Mouse (Mus musculus) megakaryocyte, embryonic 14.5 days (primary cell): Measurements from ENCODE around the gene Tgfbr2.

ENCODE experiments used
- FLI1 ChIP-seq: IDR thresholded peaks from 2 replicates; pipeline ENCODE4 v1.6.1; 2012; ENCODE audit warnings: low read length, inconsistent platforms, mixed read lengths
- GATA1 ChIP-seq: IDR thresholded peaks from 3 replicates; pipeline ENCODE4 v1.6.1; 2012; ENCODE audit warnings: mixed read lengths, low read length, inconsistent platforms, borderline replicate concordance

DNA sequence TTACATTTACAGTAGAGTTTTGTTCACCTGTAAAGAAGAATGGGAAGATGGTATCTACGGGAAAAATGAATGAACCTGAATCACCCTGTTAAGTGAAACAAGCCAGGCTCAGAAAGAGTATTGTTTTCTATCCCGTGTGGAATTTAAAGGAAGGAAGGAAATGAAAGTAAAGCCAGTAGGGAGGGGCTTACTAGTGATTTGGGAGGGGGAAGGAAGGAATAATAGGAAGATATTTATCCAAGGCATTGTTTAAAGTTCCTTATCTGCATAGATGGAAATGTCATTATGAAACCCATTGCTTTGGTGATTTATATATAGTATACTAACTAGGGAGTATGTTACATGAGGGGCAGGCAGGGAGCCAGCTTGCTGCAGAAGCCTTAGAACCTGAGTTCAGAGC is 66.4 kb downstream of the Tgfbr2 start:
- TF ChIP-seq FLI1: no peak
- TF ChIP-seq GATA1: no peak
